Mouse (Mus musculus): ENCODE results near the gene Clk3. TPM values are rescaled to one million over a fixed set of nuclear protein-coding genes. Genes with fewer than 3 reads are reported as not detected.

Clk3 gene
- 55.8 and 65.2 TPM in 2 replicates for polyA plus RNA-seq (2014; fragmentation: Nextera tagmentation; extraction: Ambion mirVana)

DNA sequence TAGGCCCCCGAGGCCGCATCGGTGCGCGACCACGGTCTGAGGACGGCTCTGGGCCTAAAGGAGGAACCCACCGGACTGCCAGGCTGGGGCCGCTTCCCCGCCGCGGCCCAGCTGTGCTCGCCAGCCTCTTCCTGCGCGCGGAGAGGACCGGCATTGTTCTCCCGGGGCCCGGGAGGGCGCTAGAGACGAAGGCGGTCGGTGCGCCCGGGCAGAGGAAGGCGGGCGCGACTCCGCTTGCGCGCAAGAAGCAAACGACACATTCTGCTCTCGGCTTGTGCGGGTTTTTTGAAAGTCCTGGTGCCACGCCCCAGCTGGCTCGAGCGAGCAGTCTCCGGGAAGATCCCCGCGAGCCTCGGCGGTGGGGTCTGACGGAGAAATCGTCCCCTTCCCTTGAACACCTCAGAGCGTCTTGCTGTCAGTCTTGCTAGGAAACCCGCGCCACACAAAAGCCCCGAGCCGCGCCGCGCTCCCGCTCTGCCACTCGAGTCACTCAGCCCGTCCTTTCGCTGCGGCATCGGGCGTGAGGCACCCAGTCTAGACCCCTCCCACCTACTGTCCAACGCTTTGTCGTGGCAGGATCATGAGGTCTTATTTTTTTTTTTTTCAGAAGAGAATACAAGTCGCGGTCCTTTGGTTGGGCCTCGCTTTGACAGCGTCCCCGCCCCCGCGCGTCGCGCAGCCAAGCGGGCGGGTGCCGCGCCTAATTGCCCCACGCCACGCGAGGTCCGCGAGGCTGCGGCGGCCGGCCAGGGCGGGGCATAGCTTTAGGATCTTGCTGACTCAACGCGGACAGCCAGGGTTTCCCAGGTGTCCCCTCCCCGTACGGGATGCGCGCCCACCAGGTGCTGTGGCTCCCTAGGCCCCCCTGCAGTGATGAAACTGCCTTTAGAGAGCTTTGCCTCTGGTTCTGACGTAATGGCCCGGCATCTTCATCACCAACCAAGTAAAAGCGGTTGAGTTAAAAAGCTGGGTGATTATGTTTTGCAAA, at the start of gene Clk3:
Gene Clk3 (minus strand): TSS at position 497 of the 988 bp plus-strand sequence.
- Histone ChIP-seq H3K27me3 (ENCODE audit: control insufficient read depth, insufficient read depth, low read length) (no peaks in the 10 kb centered on the region), H3K36me3 (replicated peaks; ENCODE audit: control insufficient read depth, insufficient read depth) (peaks cover 7% of the 10 kb centered on the region), H3K4me2 (replicated peaks) (peak within 1 kb of the TSS; percentile 98), H3K9me3 (ENCODE audit: control insufficient read depth, low read length) (no peaks in the 10 kb centered on the region), H3K9ac (peak within 1 kb of the TSS; percentile 99), H3K4me3 (replicated peaks; ENCODE audit: low read length) (peak within 1 kb of the TSS; percentile 96), H3K4me1 (replicated peaks; ENCODE audit: control insufficient read depth, insufficient read depth, low read length) (peaks cover 25% of the 10 kb centered on the region), H3K27ac (peak within 1 kb of the TSS; percentile 99)
- peak; percentile 71 for DNase-seq (ENCODE audit: low spot score)
- peak; percentile 42 for ATAC-seq (ENCODE audit: low FRiP score)
- under 1% methylated on average over 91 of the region's 93 CpGs for WGBS

- no peak for ATAC-seq (ENCODE audit: low FRiP score)
- no peak for DNase-seq (ENCODE audit: low spot score)
- Histone ChIP-seq H3K9me3 (ENCODE audit: control insufficient read depth, low read length) (no peaks in the 10 kb centered on the region), H3K9ac (no peak overlapping the region), H3K4me3 (replicated peaks; ENCODE audit: low read length) (no peak overlapping the region), H3K4me2 (replicated peaks) (no peak overlapping the region), H3K27me3 (ENCODE audit: control insufficient read depth, insufficient read depth, low read length) (no peaks in the 10 kb centered on the region), H3K36me3 (replicated peaks; ENCODE audit: control insufficient read depth, insufficient read depth) (no peaks in the 10 kb centered on the region), H3K27ac (no peak overlapping the region), H3K4me1 (replicated peaks; ENCODE audit: control insufficient read depth, insufficient read depth, low read length) (peaks cover 54% of the 10 kb centered on the region)
- 22% methylated on average over 3 of the region's 3 CpGs for WGBS
Measured at GRCm38 (mm10) chr9:57814866-57815265, 49.2 kb upstream of the Clk3 start.

- no peaks in the 10 kb centered on the region for H3K36me3 ChIP-seq (replicated peaks; ENCODE audit: control insufficient read depth, insufficient read depth)
- no peak overlapping the region for H3K4me2 ChIP-seq (replicated peaks)
- no peaks in the 10 kb centered on the region for H3K27me3 ChIP-seq (ENCODE audit: control insufficient read depth, insufficient read depth, low read length)
- no peak overlapping the region for H3K9ac ChIP-seq
- ATAC-seq (ENCODE audit: low FRiP score) (no peak), DNase-seq (ENCODE audit: low spot score) (no peak)
- H3K9me3 ChIP-seq (ENCODE audit: control insufficient read depth, low read length) = no peaks in the 10 kb centered on the region
- WGBS = 45% methylated on average over 1 of the region's 1 CpGs
- H3K27ac ChIP-seq = peak overlapping the region; percentile 27; the same call in 1 of the 2 replicates
- no peak overlapping the region for H3K4me3 ChIP-seq (replicated peaks; ENCODE audit: low read length)
- H3K4me1 ChIP-seq (replicated peaks; ENCODE audit: control insufficient read depth, insufficient read depth, low read length) = peaks cover 60% of the 10 kb centered on the region
Measured at GRCm38 (mm10) chr9:57814014-57814413, 48.4 kb upstream of the Clk3 start.

- ATAC-seq (ENCODE audit: low FRiP score) (no peak), DNase-seq (ENCODE audit: low spot score) (peak; percentile 32)
- H3K27ac ChIP-seq = peak overlapping the region; percentile 20
- H3K4me3 ChIP-seq (replicated peaks; ENCODE audit: low read length) = no peak overlapping the region
- H3K4me2 ChIP-seq (replicated peaks) = no peak overlapping the region
- H3K4me1 ChIP-seq (replicated peaks; ENCODE audit: control insufficient read depth, insufficient read depth, low read length) = peaks cover 55% of the 10 kb centered on the region
- H3K9me3 ChIP-seq (ENCODE audit: control insufficient read depth, low read length) = no peaks in the 10 kb centered on the region
- H3K27me3 ChIP-seq (ENCODE audit: control insufficient read depth, insufficient read depth, low read length) = no peaks in the 10 kb centered on the region
- no peaks in the 10 kb centered on the region; the same call in 1 of the 2 replicates for H3K36me3 ChIP-seq (replicated peaks; ENCODE audit: control insufficient read depth, insufficient read depth)
- H3K9ac ChIP-seq = no peak overlapping the region
- 35% methylated on average over 8 of the region's 8 CpGs for WGBS
Measured at GRCm38 (mm10) chr9:57811793-57812733, 46.4 kb upstream of the Clk3 start.

DNA sequence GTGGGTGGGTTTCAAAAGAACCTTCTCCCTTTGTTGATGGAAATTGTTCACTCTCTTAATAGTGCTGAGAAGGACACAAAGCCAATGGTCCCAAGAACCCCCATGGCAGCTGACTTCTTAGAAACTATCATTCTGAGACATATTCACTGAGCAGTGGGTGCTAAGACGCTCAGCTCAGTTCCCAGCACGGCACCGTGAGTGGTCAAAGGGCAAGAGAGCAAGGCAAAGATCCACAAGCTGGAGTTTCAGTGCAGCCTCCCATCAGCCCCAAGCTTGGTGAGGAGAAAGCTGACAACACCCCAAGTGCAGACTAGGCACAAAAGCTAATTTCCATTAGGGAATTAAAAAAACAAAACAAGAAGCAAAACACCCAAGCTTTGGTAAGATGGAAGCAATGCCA, 45.0 kb upstream of the Clk3 start:
- no peaks in the 10 kb centered on the region for H3K9me3 ChIP-seq (ENCODE audit: control insufficient read depth, low read length)
- H3K27ac ChIP-seq = peak overlapping the region; percentile 17; the same call in 1 of the 2 replicates
- H3K27me3 ChIP-seq (ENCODE audit: control insufficient read depth, insufficient read depth, low read length) = no peaks in the 10 kb centered on the region
- no peak overlapping the region for H3K9ac ChIP-seq
- WGBS = 64% methylated on average over 3 of the region's 3 CpGs
- peaks cover 50% of the 10 kb centered on the region for H3K4me1 ChIP-seq (replicated peaks; ENCODE audit: control insufficient read depth, insufficient read depth, low read length)
- ATAC-seq (ENCODE audit: low FRiP score) (no peak), DNase-seq (ENCODE audit: low spot score) (no peak)
- no peak overlapping the region for H3K4me3 ChIP-seq (replicated peaks; ENCODE audit: low read length)
- no peak overlapping the region for H3K4me2 ChIP-seq (replicated peaks)
- H3K36me3 ChIP-seq (replicated peaks; ENCODE audit: control insufficient read depth, insufficient read depth) = no peaks in the 10 kb centered on the region; the same call in 1 of the 2 replicates

DNA sequence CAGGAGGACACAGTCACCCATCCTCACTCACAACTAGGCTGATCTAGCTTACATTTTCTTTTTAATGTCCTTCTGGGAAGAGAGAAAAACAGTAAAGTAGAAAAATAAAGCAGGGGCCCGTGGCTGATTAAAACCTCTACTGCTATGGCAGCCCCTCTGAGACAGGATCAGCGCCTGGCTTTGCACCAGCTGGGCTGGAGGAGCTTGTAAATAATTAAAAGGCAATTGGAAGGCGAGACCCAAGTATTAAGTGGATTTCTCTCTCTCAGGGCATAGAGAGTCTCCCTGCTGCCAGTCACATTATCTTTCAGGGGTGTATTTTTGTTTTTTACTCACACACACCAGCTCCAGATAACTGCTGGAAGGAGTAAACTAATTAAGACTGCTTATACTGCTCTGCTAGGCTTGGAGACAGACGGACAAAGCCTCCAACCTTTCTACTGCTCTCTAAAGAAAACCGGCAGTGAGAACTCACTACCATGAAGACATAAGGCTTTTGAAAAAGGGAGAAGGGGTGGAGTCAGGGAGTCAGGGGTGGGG, 43.2 kb upstream of the Clk3 start:
- no peaks in the 10 kb centered on the region; the same call in 1 of the 2 replicates for H3K36me3 ChIP-seq (replicated peaks; ENCODE audit: control insufficient read depth, insufficient read depth)
- H3K27ac ChIP-seq = peak overlapping the region; percentile 67
- H3K9ac ChIP-seq = no peak overlapping the region
- H3K4me2 ChIP-seq (replicated peaks) = no peak overlapping the region
- DNase-seq (ENCODE audit: low spot score) = peak; percentile 37
- no peak for ATAC-seq (ENCODE audit: low FRiP score)
- no peaks in the 10 kb centered on the region for H3K27me3 ChIP-seq (ENCODE audit: control insufficient read depth, insufficient read depth, low read length)
- H3K4me1 ChIP-seq (replicated peaks; ENCODE audit: control insufficient read depth, insufficient read depth, low read length) = peaks cover 43% of the 10 kb centered on the region
- no peak overlapping the region for H3K4me3 ChIP-seq (replicated peaks; ENCODE audit: low read length)
- no peaks in the 10 kb centered on the region for H3K9me3 ChIP-seq (ENCODE audit: control insufficient read depth, low read length)
- 16% methylated on average over 5 of the region's 5 CpGs for WGBS

- DNase-seq (ENCODE audit: low spot score) (no peak), ATAC-seq (ENCODE audit: low FRiP score) (no peak)
- Histone ChIP-seq H3K27ac (no peak overlapping the region; the same call in 1 of the 2 replicates), H3K4me1 (replicated peaks; ENCODE audit: control insufficient read depth, insufficient read depth, low read length) (peaks cover 38% of the 10 kb centered on the region), H3K9me3 (ENCODE audit: control insufficient read depth, low read length) (no peaks in the 10 kb centered on the region), H3K4me3 (replicated peaks; ENCODE audit: low read length) (no peak overlapping the region), H3K9ac (no peak overlapping the region), H3K4me2 (replicated peaks) (no peak overlapping the region), H3K27me3 (ENCODE audit: control insufficient read depth, insufficient read depth, low read length) (no peaks in the 10 kb centered on the region), H3K36me3 (replicated peaks; ENCODE audit: control insufficient read depth, insufficient read depth) (no peaks in the 10 kb centered on the region; the same call in 1 of the 2 replicates)
- 62% methylated on average over 4 of the region's 4 CpGs for WGBS
Measured at GRCm38 (mm10) chr9:57807174-57807651, 41.6 kb upstream of the Clk3 start.

DNA sequence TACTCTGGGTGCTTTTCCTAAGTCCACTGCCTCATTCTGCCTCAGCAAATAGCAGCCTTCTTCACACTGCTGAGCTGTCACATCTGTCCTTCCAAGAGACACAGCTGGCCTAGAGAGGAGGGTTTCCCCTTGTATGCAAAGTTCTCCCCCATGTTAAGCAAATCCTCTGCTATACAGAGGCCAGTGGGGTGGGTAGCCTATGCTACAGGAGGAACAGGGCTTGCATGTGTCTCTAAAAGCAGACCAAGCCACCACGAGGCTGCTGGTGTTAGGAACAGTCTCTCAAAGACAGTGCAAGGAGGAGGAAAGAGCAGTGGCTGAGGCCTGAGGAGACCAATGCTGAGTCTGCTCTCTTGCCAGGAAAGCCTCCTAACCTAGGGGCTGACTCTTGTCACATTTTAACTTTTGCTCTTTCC, 40.4 kb upstream of the Clk3 start:
- ATAC-seq (ENCODE audit: low FRiP score) (no peak), DNase-seq (ENCODE audit: low spot score) (no peak)
- no peaks in the 10 kb centered on the region for H3K9me3 ChIP-seq (ENCODE audit: control insufficient read depth, low read length)
- H3K9ac ChIP-seq = no peak overlapping the region
- WGBS = 55% methylated on average over 1 of the region's 1 CpGs
- no peak overlapping the region for H3K4me3 ChIP-seq (replicated peaks; ENCODE audit: low read length)
- no peak overlapping the region for H3K27ac ChIP-seq
- peaks cover 29% of the 10 kb centered on the region for H3K4me1 ChIP-seq (replicated peaks; ENCODE audit: control insufficient read depth, insufficient read depth, low read length)
- no peaks in the 10 kb centered on the region for H3K27me3 ChIP-seq (ENCODE audit: control insufficient read depth, insufficient read depth, low read length)
- no peak overlapping the region for H3K4me2 ChIP-seq (replicated peaks)
- no peaks in the 10 kb centered on the region; the same call in 1 of the 2 replicates for H3K36me3 ChIP-seq (replicated peaks; ENCODE audit: control insufficient read depth, insufficient read depth)

Data from hindbrain, embryonic 14.5 days (tissue).